Mouse (Mus musculus) liver, adult (tissue): ENCODE measurements around the gene Vgll4.
A peak's percentile ranks its signal among the peaks of the same experiment; 100 is the strongest.

Experiments
- GATA4 ChIP-seq: IDR thresholded peaks from 2 replicates; pipeline ENCODE4 v1.6.1; 2014; ENCODE audit warnings: mild to moderate bottlenecking, low read length; ENCODE audit not compliant: insufficient replicate concordance

The Vgll4 gene

DNA sequence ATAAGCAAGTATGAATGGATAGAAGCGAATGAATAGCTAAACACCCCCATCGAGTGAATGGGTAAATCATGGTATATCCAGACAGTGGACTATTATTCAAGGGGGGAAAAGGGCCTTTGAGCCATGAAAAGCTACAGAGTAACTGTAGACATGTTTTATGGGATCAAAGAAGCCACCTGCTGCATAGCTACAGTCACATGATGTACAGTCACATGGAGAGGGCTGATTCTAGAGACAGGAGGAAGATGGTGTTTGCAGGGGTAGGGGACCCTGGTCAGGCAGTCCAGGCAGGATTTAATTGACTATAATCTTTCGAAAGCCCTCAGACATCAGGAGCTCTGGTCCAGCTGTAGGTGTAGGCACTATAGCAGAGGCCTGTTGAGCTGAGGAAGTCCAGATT lies 133.4 kb downstream of the Vgll4 start:
- no peak for TF ChIP-seq GATA4

DNA sequence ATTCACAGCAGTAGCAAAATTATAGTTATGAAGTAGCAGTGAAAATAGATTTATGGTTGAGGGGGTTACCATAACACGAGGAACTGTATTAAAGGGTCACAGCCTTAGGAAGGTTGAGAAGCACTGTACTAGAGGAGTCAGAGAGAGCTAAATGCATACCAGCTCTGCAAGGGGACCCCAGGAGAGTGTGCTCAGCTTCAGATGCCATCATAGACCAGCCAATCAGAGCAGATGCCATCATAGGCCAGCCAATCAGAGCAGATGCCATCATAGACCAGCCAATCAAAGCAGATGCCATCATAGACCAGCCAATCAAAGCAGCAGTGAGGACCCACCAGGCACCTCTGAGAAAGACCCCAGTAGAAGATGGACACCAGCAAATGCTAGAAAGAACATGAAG lies 134.0 kb downstream of the Vgll4 start:
- TF ChIP-seq GATA4: no peak

DNA sequence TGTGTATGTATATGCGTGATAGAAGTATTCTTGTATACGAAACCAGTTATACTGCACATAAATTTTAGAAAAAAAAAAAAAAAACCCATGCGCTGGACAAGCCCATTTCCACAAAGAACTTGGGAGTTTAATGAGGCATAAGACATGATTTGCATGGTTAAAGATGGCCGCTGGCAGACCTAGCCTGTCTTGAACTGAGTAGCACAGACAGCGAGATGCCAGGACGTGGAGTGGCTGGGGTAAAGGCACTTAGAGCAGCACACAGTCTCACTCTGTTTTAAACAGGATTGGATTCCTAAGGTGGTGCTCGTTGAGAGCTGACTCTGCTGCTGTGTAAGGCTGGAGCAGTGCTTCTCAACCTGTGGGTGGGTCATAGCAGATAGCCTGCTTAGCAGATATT lies 134.4 kb downstream of the Vgll4 start:
- TF ChIP-seq GATA4: no peak

DNA sequence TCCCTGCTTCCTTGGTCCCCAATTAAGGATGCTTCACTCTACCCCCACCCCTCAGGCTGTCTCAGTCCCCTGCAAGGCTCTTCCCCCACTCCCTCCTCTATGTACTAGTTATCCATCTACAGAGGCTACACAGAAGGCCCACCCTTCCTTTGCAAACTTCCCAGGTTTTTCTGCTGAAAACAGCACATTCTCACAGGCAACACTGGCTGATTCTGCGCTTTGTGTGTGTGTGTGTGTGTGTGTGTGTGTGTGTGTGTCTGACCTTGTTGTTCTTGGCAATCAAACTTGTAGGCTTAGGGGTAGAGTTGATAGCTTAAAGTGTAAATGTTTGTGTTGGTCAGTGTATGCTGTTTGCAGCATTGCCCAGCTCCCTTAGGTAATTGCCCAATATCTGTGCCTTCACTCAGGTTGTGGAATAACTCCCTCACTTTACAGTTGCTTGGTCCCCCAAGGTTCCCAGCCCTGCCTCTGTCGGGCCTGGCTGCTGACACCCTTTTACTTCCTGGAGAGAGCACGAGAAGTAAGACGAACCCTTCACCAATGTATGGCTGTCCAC lies 135.9 kb downstream of the Vgll4 start:
- TF ChIP-seq GATA4: peak; percentile 83

DNA sequence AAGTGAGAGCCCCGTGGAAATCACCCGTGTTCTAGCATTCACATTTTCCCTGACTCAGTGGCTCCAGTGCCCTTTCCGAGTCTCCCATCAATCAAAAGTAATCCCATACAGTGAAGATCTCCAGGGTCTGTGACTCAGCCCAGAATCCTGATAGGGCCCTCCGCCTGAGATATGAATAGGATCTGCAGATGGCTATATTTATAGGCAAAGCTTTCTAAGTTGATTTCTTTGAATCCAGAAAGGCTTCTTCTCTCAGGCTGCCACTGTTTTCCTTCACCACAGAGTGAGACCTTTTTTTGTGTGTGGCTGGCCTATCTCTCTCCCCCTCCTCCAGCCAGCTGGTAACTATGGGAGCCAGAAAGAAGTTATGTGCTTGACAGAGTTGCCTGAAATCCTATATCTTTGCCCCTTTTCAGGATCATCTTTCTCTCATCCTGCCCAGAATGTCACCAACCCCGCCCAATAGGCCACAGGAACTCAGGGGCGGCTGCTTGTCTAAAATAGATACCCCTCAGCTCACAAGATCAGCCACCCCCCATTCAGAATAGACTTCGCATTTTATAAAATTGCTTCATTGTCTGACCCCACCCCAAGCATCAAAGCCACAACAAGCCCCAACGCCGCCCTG lies 136.6 kb downstream of the Vgll4 start:
- TF ChIP-seq GATA4: no peak

DNA sequence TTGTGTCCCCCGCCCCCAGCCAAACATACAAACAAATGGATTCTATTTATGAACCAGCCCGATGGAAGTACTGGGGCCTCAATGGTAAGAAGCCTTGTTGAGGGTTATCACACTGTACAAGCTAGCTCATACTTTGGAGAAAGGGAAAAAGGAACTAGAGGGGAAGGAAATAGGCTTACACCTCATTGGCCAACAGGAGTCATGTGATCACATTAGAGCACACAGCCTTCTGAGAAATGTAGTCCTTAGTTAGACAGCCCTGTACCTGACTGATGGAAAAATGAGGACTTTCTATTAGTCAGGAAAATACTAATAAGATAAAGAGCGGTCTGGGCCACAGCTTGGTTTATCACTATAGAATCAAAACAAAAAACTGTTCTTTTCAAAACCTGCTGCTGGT lies 138.0 kb downstream of the Vgll4 start:
- TF ChIP-seq GATA4: no peak

DNA sequence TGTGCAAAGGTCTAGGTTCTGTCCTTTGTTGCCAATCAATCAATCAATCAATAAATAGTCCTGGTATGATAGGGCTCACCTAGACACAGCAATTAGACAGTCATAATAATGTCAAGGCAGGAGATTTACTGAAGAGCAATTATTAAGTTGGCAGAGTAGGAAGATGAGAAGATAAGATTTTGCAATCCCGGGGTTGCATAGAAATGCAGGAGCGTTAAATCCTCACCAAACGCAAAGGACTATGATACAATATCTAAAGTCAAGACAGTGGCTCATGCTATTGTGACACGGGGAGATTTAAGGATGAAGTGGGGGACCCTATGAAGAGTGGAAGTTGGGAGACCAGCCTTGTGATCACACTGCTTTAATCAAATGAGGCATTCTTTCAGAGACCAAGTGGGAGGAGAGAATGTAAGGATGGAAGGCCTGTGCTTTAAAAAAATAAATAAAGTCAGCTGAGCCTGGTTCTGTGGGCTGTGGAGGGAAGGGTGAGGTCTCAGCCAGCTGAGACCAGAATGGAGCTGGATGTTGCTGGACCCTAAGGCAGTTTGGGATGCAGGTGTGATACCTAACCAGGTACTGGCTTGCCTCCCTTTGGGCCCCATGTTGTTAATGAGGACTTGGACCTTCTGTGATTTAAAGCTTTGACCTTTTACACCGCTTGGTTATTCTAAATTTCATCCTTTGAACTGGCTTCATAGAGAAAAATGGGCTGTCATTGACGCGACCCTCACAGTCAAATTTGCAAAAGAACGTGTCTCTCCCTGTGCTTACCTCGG lies 139.9 kb downstream of the Vgll4 start:
- TF ChIP-seq GATA4: no peak

DNA sequence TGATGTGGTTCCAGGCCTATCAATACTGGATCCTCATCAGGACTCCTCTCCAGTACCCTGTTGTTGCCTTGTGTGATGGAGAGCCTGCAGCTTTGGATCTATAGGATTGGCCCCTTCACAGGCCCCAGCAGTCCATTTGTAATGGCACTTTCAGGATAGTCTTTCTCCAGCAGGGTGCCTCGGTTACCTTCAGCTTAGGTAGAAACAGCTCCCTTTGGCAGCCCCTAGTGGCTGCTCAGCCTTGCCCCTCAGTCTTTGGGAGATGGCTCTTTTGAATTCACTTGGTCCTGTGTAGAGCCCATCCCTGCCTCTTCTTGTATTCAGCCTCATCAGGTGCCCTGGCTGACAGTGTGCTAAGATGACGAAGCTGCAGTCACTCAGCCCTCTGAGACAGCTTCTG lies 142.9 kb downstream of the Vgll4 start:
- no peak for TF ChIP-seq GATA4

DNA sequence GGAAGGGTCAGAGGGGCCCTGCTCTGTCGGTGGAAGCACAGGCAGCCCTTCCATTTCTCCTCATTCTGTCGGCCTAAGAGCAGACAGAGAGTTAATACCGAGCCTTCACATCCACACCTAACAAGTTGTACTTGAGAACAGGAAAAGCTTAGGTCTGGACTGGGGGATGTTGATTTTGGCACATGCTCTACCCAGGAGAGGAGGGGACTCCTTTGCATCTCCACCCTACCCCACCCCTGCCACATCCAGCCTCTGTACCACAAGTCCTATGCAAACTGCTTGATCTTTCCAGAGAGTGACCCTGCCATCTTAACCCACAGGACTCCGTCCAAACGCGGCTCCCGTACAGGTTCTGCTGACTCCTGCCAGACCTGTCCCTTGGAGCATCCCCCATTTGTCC lies 148.1 kb downstream of the Vgll4 start:
- TF ChIP-seq GATA4: no peak

DNA sequence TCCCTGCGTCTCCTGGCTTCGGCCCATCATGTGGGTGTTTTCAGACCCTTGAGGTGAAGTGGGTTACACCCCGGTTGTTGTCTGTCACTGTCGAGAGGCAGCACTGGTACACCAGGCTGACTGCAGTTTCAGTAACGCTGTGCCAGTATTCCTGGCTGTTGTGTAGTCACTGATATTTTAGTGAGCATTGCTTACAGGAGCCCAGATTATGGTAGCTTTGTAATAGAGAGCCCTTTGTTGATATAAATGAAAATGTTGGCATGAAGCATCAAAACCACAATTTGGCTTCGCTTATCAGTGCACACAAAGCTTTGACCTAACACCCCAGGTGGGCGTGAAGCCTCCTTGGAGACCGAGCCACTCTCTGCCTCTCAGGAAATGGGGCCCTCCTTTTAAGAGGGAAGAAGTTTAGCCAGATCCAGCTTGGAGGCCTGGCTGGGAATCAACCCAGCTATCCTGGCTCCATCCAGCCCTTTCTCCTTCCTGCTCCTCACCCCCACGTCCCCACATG lies 149.8 kb downstream of the Vgll4 start:
- no peak for TF ChIP-seq GATA4

DNA sequence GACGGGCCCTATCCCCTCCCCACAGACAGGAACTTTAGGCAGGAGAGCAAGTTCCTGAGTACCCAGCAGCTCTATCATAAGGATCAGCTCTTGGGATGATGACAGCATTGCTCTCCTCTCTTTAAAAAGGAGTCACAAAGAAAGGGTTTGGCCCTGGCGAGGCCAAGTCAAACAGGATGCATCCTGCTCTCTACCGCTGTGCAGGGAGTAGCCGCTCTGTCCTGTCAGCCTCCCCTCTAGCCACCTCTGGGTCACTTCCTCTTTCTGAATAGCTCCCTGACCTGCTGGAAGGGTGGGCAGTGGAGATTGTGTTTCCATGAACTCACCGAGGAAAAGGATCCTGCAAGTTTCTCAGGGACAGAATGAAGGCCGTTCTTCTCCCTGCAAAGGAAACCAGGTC lies 151.3 kb downstream of the Vgll4 start:
- TF ChIP-seq GATA4: 0 out of 2 replicates have a peak, but pooled peaks have one; percentile 20

DNA sequence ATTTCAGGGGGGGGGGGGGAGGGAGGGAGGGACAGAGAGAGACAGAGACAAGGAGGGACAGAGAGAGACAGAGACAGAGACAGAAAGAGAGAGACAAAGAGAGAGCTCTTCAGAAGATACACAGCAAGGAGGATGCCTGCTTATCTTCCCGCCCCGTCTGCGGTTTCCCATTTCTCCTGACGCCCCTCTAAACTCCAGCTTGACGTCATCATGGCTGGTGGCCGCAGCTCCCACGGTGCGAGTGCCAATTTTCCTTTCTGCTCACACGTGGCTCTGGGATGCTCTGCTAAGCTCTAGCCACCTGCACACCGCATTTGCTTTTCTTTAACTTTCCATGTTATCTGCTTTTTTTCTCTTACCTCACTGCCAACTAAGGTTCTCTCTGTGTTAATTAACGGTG lies 151.8 kb downstream of the Vgll4 start:
- TF ChIP-seq GATA4: no peak

DNA sequence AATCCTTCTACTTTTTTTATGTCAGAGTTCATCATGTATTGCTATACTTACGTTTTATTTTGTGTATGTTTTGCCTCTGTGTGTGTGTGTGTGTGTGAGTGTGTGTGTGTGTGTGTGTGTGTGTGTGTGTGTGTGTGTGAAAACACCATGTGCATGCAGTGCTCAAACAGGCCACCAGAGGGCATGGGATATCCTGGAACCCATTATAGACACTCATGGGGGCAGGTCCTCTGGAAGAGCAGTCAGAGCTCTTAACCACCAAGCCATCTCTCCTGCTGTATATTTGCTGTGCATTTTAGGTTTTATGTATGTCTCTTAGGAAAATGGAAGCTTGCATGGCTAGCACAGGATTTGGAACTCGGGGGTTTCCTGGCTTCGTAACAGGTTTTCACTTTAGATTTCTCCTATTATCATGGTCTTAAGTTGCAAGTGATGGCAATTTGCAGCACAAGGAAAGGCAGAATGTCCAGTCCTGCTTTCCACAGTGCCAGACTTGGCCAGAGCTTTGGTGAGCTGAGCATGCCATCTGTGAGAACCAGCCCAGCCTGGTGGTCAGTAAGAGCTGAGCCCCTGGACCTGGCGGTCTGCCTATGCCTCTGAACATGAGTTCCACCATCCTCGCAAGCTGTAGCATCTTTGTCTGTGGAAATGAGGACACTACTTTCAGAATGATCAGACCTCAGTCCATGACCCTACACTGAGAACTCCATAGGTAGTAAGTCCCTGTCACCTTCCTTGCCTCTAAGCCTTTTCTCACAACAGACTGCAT lies 154.7 kb downstream of the Vgll4 start:
- TF ChIP-seq GATA4: no peak

DNA sequence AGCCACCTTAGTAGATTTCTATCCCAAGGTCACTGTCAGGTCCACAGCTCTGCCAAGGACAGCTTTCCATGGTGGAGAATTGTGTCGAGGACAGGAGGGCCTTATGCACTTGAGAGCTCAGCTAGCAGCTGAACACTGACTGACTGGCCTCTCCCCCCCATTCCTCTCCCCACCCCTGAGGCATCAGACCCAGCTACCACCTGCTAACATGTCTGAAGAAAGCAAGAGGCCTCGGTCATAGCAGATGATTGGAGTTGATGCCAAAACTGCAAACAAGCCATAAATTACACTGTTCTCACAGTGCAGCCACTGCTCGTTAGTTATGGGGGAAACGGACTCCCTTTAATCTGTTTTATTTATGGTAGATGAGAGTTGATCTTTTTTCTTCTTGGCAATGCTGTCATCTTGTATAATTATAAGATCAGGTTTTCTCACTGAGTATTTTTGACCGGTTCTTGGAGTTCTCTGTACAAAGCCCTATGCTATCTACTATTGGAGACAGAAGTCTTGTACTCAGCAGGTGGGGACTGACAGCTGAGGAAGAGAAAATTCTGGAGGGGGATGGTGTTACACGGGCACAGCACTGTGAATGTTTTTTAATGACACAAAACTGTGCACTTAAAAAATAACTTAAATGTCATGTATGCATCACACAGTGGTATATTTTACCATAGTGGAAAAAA lies 155.5 kb downstream of the Vgll4 start:
- TF ChIP-seq GATA4: no peak

DNA sequence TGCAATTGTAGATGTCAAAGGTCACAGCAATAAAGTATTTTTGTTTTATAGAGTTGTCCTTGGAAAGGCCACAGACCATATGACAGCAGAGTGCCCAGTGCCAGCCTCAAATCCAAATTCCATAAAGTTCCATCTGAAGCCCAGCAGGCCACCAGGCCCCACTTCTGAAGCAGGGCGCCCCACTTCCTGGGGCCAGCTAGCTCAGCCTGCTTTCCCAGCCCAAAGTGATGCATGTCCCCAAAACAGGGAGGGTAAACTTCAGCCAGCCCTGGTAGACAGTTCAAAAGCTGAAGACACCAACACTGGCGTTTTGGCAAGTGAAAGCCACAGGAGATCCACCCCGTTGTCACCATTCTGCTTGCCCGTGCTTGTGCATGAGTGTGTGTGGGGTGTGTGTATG lies 157.0 kb downstream of the Vgll4 start:
- TF ChIP-seq GATA4: no peak
